Mouse (Mus musculus) urinary bladder, postnatal 4 days (tissue): ENCODE measurements around the gene Trnp1.
"Not testable (repeated sequence)": the region's sequence is repeated elsewhere in the genome, so short reads cannot be mapped to it uniquely, and the experiment has no call there.

Source experiments
- DNase-seq, 2 experiments: peaks; one replicate each; pipeline ENCODE4 v3.0.0; 2021 to 2022; ENCODE audit warnings: low spot score in 2 of 2

The Trnp1 gene

DNA sequence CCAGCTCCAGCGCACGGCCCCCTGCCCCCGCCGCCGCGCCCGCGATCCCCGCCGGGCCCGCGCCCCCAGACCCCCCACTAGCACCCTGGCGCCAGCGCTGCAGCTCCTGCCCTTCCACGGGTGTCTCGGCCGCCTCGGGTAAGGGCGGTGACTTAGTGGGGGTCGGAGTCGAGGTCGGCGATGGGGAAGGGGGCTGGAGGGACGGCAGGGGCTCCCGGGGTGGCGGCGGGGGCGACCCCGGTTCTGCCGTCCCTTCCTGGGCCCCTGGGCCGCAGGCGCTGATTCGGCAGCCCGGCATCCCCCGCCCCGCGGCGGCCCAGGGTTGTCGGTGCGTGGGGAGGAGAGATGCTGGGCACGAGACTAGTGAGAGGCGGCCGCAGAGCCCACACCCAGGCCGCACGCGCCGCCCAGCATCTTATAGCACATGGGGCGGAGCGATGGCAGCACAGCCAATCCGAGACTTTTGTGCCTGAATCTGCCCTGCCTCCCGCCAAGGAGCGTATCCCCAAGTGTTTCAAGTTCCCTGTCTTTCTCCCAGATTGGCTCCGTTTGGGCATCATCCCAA, at the start of gene Trnp1:
TSS of gene Trnp1 (minus strand) at position 391 of the 565 bp plus-strand sequence.
- DNase-seq, result peak; percentile 79 to 85

DNA sequence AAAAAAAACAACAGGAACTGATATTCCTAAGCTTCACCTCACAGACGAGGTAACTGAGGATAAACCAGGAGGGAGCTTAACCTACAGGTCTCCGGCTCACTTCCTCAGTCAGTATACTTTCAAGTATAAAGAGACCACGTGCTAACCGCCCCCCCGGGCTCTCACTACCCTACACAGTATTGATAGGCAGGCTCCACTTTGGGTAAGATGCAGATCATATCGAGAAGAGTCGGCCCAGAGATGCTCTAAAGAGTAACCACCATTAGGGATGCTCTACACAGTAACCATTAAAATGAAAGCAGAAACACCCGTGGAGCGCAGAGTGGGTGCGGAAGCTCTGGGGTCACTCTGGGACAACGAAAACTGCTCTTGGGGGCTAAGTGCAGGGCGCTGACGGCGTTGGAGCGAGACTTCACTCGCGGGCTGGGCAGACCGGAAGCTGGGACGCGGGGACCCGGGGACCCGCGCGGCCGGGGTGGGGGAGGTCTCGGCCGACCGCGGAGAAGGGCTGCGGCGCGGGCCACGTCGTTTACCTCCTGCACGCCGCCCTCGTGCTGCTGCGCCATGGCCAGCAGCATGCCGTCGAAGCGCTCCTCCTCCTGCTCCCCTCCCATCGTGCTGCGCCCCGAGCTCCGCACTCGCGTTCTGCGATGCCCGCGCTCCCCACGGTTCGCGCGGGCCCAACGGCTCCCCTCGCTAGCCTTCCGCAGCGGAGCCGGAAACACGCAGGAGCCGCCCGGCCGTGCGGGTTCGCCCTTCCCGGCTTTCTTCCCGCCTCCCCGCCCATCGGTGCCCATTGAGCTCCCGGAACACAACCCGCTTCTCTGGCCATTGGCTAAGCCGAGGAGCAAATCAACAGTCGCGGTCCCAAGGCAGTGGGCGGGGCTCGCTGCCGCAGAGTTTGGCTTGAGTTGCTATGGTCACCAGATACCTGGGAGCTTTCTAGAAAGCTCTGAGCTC, 47.2 kb upstream of the Trnp1 start, which contains the start of gene Nudc:
TSS of gene Nudc (minus strand) at position 725 of the 960 bp plus-strand sequence.
- DNase-seq, result peak; percentile 93 to 95

DNA sequence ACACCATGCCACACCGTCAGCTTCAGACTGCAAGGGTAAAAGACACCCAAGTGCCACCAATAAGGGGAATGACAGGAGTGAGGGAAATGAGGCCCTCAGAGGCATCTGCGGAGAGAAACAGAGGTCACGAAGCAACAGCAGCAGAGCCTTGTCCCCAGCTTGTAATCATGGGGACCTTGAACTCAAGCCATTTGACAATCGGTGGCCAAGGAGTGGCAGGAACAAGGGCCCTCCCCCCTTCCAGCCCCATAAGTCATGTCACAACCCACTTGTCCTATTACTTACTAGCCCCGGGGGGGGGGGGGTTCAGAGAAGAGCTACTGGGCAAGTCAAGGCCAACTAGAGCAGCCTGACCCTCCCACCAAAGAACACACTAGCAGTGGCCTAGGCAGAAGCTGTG, 38.3 kb upstream of the Trnp1 start:
- DNase-seq, result no peak

DNA sequence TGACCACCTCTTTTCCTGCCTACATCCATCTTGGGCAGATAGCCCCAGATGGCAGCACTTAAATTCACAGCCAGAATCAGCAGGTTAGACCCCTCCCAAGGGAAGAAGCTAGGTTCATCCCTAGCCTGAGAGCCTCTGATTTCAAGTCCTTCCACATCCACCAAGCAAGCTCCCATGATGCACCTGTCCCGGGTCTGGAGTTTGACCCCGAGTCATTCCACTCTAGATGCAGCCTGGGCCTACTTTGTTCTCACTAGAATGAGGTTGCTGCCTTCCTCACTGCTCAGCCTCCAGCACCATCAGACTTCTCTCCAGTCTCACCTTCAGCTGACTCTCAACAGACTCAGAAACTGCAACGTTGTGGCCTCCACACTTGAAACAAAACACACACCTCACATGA, 37.7 kb upstream of the Trnp1 start:
- no peak for DNase-seq

DNA sequence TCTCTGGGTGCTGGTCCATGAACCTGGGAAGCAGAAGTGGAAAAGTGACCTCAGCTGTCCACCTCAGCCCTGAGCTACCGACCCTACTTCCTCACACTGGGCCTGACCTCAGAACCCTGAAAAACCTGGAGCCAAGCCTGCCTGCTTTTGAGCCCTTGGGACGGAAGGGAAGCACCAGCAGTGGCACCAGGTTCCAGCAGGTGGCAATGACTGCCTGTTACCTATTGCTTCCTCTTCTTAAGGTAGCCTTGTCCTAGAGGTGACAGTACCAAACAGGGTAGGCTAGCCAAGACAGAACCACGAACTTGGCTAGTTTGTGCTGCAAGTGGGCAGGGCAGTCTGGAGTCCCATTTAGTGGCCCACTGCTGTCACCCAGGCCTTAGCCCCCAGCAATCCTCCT, 34.4 kb upstream of the Trnp1 start:
- DNase-seq, result no peak

DNA sequence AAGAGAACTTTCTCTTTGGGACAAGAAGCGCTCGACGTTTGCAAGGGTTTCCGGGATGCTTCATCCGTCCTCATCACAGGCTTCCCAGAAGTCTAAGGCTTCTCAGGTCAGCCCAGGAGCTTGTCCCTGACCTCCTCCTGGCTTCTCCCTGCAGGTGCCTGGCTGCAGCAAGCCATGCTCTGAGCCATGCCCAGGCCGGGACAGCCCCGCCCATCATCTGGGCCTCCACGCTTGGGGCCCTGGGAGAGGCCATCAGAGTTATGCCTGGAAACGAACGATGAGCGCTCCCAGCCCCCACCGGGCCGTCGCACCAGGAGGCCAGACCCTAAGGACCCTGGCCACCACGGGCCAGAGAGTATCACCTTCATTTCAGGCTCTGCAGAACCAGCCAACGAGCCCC, 29.4 kb upstream of the Trnp1 start:
- DNase-seq, result no peak

DNA sequence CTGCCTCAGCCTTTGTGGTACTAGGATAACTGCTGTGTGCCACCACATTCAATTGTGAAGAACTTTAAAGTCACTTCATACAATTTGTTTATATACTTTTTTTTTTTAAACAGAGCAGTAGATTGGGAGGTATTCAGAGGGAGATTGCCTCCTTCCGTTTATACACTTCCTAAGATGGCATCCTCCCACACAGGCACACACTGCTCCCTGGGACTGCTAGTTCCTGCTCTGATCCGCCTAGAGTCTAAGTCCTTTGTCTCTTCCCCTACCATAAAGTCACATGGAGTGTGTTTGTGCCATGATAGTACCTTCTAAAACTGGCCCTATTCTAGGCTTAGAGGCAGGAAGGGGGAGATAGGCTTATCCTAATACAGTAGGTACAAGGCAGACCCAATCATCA, 23.2 kb upstream of the Trnp1 start:
- no peak for DNase-seq

DNA sequence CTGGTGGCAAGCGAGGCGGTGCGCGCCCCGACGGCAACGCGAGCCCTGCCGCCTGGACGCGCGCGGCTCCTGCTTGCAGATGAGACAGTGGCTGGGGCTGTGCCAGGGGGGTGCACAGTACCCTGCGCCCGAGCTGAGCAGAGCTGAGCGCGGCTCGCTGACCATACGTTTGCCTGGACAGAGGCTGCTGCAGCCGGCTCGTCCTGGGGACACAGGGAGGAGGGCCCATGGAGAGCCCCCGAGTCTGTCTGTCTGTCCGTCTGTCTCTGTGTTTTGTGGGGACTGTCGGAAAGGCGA, 21.0 kb upstream of the Trnp1 start:
- no peak for DNase-seq

DNA sequence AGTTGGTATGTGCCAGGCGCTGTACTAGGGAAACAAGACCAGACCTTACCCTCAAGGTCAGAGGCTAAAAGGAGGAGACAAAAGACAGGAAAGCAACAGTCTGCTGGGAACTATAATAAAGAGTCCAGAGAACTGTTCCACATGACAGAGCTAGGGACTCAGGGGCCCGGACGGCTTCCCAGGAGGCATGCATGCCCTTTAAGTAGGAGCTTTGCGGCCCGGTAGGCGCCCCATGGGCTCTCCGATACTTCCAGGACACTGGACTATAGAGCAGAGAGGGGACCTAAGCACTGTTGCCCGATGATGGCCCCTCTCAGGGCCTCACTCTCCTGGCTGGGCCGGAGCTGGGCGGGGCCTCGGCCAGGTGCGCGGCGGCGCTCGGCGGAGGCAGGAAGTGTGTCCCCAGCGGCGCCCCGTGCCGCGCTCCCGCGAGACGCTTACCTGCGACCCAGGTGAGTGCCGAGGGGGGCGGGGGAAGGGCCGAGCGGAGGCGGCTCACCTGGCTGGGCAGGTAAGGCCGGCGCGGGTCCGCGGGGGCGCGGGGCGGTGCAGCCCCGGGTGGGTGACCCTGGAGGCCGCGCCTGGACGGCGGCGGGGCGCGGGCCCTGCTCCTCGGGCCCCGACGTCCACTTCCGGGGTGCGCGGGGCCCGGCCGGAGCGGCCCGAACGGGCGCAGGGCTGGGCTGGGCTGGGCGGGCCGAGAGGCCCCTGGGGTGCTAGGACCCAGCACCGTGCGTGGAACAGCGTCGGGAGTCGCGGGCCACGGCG, 20.4 kb upstream of the Trnp1 start, which contains the start of gene Kdf1:
TSS of gene Kdf1 (plus strand) at position 363 of the 768 bp plus-strand sequence.
- peak; percentile 54 to 71 for DNase-seq

DNA sequence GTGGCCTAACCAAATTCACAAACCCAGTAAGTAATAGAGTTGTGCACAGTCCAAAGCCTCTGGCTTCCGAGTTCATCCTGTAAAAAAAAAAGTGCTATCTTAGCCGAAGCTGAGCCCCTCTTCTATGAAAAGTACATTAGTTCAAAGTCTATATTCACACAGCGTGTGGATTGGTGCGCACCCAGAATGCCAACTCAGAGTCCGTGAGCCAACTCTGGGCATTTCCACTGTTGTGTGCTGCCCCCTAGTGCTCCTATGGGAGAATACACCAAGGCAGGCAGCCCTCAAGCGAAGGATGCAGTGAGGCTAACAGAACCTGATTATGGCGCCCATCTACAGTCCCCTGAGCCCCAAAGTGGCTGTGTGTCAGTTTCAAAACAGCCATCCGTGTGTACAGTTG, 14.6 kb upstream of the Trnp1 start:
- DNase-seq, result peak in 1 of 2 experiments; percentile 57

DNA sequence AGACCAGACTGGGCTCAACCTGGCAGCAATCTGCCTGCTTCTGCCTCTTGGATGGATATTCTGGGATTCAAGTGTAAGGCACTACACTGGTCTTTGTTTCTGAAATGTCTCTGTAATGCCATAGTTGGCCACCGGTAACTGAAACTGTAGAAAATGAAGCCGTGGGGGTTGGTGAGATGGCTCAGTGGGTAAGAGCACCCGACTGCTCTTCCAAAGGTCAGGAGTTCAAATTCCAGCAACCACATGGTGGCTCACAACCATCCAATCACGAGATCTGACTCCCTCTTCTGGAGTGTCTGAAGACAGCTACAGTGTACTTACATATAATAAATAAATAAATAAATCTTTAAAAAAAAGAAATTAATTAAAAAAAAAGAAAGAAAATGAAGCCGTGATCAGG, 14.2 kb upstream of the Trnp1 start:
- DNase-seq, result not testable (repeated sequence)

DNA sequence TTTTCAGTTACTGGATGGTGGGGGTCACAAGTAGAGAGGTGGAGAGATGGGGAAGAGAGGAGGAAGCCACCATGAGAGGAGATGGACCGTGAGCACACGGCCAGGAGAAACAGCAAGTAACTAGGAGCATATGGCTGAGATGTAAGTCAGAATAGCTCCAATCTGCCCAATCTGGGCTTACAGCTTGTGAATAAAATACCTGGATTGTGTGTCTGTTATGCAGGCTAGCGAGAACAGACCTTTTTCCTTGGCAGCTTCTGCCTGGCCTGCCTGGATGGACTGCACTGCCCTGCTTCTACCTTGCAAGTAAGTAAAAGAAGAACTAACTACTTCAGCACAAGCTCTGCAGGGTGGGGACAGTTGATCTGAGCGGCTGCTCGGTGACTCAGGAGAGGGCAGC, 12.7 kb upstream of the Trnp1 start:
- no peak for DNase-seq

DNA sequence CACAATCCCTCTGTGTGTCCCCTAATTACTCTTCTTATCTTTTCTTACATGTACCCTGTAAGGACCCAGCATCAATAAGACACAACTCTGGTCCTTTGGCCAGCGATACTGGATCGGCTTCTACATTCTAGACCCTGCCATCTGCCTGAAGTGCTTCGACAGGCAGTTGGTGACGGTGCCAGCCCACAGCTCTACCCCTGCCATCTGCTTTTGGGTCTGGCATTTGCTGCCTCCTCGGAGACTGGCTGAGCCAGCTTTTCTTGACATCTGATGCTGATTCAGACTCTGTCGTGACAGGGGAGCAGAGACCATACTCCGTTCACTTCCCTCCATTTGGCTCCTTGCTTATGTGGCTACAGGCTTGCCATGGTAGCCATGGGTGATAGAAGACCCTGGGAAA, 10.6 kb upstream of the Trnp1 start:
- no peak for DNase-seq

DNA sequence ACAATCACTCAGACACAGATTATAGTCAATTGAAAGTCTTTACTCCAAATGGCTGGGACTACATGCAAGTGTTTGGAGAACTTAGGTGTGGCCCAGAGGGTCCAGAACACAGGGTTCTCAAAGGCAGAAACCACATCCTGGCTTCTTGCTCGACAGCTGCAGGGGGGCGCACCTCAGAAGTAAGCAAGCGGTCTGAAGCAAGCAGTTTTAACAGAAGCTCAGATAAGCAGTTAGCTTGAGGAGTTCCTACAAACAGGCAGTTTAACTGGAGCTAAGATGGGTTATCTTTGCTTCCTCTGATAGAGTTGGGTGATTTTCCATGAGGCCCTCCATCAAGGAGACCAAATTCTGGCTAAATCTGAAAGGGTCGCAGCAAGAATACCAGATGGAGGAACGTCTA, 8.2 kb upstream of the Trnp1 start:
- DNase-seq, result no peak

DNA sequence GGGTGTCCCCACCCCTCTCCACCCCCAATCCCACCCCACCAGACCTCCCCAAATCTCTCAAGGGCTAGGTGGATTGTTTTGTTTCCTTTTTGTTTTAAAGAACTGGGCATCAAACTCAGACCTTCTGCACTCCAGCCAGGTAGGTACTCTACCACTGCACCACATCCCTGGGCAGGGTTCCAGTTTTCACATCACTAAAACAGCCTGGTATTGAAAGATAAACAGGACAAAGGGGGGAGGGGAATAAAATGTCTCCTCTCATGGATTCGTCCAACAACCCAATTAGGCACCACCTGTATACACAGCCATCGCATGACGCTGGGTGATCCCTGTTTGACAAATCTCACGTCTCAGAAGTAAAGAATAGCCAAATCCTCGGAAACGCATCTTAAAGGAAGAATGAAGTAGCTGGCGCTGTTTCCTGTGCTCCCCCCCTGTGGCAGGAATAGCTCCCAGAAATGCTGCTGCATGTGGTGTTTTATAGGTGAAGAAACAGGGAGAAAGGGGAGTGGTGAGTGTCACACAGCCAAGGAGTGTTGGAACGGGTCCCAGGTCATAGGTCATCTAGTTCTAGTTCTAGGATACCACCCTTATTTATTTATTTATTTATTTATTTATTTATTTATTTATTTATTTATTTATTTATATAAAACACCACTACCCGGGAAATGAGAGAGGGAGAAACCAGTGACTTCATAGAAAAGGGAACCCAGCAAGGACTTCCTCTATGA, 6.6 kb upstream of the Trnp1 start:
- no peak for DNase-seq

DNA sequence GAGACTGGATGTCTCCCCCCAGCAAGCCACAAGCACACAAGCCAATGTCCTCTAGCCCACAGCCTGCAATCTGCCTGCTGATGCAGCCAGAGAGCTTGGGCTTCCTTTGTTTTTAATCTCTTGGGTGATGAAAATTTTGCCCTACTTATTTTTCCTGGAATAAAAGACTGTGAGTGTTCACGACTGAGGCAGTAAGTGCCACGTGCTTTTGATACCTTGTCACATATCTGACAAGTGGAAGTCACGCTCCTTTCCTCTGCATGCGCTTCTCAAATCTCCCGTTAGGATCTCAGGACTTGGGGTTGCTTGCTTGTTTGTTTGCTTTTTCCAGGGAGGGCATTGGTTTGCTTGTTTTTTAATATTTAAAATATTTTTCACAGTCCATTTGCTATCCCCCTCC, 6.0 kb upstream of the Trnp1 start:
- no peak for DNase-seq

DNA sequence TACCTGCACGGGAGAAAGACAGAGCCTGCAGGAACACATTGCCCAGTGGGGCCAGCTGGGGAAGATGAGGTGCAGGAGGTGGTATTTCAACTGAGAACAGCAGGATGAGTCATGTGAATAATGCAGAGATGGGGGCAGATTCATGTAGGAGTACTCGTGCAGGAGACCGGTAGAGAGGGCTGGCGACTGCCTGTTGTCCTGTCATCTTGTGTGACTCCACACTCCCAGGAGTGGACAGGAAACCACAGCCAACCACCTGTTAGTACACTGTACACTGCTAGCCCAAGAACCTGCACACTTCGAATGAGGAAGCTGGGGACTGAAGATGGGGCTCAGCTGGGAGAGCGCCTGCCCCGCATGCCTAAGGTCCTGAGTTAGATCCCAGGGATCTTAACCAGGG, 3.2 kb upstream of the Trnp1 start:
- no peak for DNase-seq

DNA sequence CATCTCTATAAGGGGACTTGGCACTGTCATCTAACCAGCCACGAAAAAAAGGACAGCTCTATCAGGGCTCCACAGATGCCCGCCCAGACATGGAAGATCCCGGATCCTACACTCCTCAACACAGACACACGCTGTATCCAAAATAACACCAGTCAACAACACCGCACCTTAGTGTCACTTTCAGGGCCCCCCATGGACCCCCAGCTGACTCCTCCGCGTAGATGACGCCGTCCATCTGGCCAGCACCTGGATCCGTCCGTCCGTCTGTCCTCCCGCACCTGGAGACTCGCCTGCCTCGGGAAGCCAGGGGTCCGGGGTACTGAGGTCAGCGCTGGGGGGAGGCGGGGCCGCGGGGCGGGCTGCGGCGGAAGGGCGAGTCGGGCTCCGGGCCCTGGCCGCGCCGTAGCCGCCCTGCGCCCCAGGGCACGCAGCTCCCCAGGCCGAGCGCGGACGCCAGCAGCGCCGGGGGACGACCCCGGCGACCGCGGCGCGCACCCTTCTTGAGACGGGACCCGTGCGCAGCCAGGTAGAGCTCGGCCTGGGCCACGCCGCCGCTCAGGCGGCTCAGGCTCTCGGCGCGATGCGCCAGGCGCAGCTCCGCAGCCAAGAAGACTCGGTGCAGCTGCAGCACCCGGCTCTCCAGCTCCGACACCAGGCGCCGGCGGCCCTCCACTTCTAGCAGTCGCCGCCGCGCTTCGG, 740 bp downstream of the Trnp1 start:
- DNase-seq, result no peak

DNA sequence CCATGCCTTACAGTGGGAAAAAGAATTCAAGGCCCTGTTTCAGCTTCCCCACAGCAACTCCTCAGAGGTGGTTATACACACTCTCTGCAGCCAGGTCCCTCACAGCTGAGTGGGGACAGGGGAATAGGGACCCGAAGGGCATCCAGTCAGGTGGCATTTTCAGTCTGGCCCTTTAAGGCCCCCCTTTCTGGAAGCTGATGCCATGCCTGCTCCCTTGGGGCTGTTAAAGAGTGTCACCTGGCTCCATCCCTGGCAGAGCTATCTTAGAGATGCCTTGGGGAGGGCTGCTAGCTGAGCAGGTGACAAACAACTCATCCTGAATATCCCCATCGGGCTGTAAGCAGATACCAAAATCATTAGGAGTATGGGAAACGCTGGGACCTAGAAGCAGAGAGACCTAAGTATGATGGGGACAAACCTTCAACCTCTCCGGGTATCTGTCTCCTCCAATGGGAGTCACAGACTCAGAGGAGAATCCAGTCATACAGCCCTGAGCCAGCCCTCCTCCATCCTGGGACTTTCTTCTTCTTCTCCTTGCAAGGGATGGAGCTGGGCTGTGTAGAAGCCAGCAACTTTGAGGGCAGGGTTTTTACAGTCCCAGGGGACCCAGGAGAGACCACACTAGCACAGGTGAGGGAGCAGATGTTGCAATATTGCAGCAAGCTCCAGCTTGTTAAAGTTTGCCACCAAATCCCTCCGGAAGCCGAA, 1.5 kb downstream of the Trnp1 start:
- DNase-seq, result no peak

DNA sequence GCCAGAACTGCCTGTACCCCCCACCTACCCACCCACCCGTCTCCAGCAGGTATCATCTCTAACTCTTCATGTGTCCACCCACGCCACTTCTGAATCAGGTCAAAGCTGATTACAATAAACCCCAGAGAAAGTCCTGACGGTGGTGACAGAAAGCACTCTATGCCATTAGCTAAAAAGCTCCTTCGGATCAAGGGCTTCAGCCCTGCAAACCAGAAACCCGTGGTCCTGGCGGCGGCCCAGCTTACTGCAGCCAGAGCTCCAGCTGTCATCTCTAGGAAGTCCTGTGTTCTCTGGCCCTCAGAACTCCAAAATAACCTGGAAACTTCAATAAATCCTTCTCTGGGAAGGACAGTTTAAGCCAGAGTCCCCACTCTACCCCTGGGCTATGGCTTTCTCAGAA, 2.6 kb downstream of the Trnp1 start:
- no peak for DNase-seq

DNA sequence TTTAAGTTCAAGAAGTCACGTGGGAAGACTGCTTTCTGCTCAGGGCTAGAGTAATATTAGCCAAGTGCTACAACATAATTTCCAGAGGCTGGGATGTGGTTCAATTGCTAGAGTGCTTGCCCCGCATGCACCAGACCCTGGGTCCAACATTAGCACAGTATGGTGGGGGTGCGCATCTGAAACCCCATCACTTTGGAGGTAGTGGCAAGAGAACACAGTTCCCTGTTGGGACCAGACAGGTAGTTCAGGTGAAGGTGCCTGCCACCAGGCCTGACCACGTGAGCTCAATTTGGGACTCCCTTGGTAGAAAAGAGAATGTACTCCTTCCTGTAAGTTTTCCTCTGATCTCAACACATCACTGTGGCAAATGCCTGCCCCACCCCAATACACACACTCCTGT, 3.5 kb downstream of the Trnp1 start:
- no peak for DNase-seq
